Mouse (Mus musculus) hindbrain, embryonic 16.5 days (tissue): ENCODE measurements around the gene Sall4. TPM values are rescaled to one million over a fixed set of nuclear protein-coding genes. Genes with fewer than 3 reads are reported as not detected.
"Not testable (repeated sequence)": the region's sequence is repeated elsewhere in the genome, so short reads cannot be mapped to it uniquely, and the experiment has no call there.

Experiments
- ATAC-seq: fragments of 200-750 bp; cut with Nextera tagmentation; 2 replicates; pipeline ENCODE4 v1.8.0; 2017; ENCODE audit warnings: moderate TSS enrichment, moderate library complexity
- H3K27ac ChIP-seq: fragments of 300-500 bp; sonication (generic); 2 replicates; pipeline ENCODE4 v1.5.1; 2014; ENCODE audit warnings: low read depth, mild to moderate bottlenecking, control low read depth, low read length, moderate library complexity
- H3K27me3 ChIP-seq: fragments of 300-500 bp; sonication (generic); replicated peaks from 2 replicates; pipeline ENCODE4 v1.6.1; 2014; ENCODE audit warnings: low read length; ENCODE audit not compliant: control insufficient read depth, insufficient read depth
- H3K36me3 ChIP-seq: fragments of 300-500 bp; sonication (generic); 2 replicates; pipeline ENCODE4 v1.6.1; 2014; ENCODE audit warnings: mild to moderate bottlenecking, low read length, moderate library complexity, mixed read lengths; ENCODE audit not compliant: control insufficient read depth, insufficient read depth
- H3K4me1 ChIP-seq: fragments of 300-500 bp; sonication (generic); 2 replicates; pipeline ENCODE4 v1.6.1; 2014; ENCODE audit warnings: low read depth, low read length; ENCODE audit not compliant: control insufficient read depth, insufficient read depth
- H3K4me2 ChIP-seq: fragments of 300-500 bp; sonication (generic); 2 replicates; pipeline ENCODE4 v1.6.1; 2014; ENCODE audit warnings: mild to moderate bottlenecking, low read length, control low read depth, moderate library complexity
- H3K4me3 ChIP-seq: fragments of 300-500 bp; sonication (generic); 2 replicates; pipeline ENCODE4 v1.5.1; 2014; ENCODE audit warnings: mild to moderate bottlenecking, low read length, control low read depth, moderate library complexity
- H3K9ac ChIP-seq: fragments of 300-500 bp; sonication (generic); 2 replicates; pipeline ENCODE4 v1.6.1; 2014; ENCODE audit warnings: low read depth, mild to moderate bottlenecking, control low read depth, low read length, moderate library complexity
- H3K9me3 ChIP-seq: fragments of 300-500 bp; sonication (generic); 2 replicates; pipeline ENCODE4 v1.6.1; 2014; ENCODE audit warnings: mild to moderate bottlenecking, low read length, moderate library complexity; ENCODE audit not compliant: control insufficient read depth
- WGBS: fragments of 180-500 bp; shearing (Covaris S2); extraction: QIAGEN DNeasy Blood & Tissue Kit; methylation state at CpG from one replicate; pipeline ENCODE4 v1.1.7; 2014; 5-methylcytosine and 5-hydroxymethylcytosine counted together
- polyA plus RNA-seq: library from polyadenylated mRNA; unstranded; fragments of >200 nt; fragmentation: Nextera tagmentation; extraction: Ambion mirVana; gene quantifications from 2 replicates; pipeline ENCODE4 v1.2.1, GENCODE M21; 2015

Sall4 gene
- polyA plus RNA-seq, 1 experiment from 2014 or later, result 0.51 TPM

DNA sequence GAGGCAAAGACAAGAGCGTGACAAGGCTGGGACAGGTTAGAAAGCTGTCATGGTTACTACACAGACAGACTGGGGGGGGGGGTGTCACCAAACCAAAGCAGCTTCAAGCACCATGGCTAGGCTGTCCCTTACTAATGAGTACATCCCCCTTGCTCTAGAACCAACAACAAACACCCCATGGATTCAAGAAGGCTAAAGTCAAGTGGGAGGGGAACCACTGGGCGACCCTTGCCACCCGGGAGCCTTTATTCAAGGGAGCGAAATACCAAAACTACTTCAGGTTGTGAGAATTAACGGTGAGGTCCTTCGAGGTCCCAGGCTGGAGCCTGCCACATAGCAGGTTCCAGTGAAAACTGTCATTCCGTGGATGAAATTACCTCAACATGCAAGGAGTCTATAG, 4.0 kb downstream of the Sall4 start:
- Histone ChIP-seq H3K9me3 (no peaks in the 10 kb centered on the region), H3K4me2 (0 out of 2 replicates have a peak overlapping the region, but pooled peaks have one; percentile 3), H3K4me1 (peaks cover 18% of the 10 kb centered on the region), H3K9ac (no peak overlapping the region), H3K27me3 (peaks cover 37% of the 10 kb centered on the region), H3K4me3 (no peak overlapping the region), H3K36me3 (no peaks in the 10 kb centered on the region), H3K27ac (no peak overlapping the region)
- 12% methylated on average over 7 of the region's 7 CpGs for WGBS
- ATAC-seq, result no peak

DNA sequence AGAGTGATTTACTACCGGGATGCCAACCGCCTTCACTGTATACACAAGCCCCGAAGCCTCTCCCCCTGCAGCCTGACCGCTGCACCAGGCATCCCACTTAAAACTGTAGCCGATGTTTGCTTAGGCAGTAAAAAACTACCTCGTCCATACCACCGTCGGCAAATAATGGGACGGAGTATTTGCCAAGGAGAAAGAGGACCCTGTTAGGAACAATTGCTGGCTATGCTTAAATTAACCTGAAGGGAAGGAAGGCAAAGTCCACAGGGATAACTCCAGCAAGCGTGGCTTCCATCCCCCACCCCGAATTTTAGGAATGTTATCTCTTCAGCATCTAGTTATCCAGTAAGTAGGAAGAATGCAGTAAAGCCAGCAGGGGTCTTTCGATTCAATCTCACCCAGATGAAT, 5.3 kb downstream of the Sall4 start:
- peak overlapping the region; percentile 10; the same call in 1 of the 2 replicates for H3K9ac ChIP-seq
- H3K27me3 ChIP-seq, result peaks cover 25% of the 10 kb centered on the region
- H3K27ac ChIP-seq, result no peak overlapping the region
- no peaks in the 10 kb centered on the region for H3K9me3 ChIP-seq
- ATAC-seq, result no peak
- peak overlapping the region; percentile 22 for H3K4me2 ChIP-seq
- H3K4me3 ChIP-seq, result peak overlapping the region; percentile 10; the same call in 1 of the 2 replicates
- 3% methylated on average over 12 of the region's 12 CpGs for WGBS
- no peaks in the 10 kb centered on the region for H3K36me3 ChIP-seq
- peaks cover 18% of the 10 kb centered on the region for H3K4me1 ChIP-seq

DNA sequence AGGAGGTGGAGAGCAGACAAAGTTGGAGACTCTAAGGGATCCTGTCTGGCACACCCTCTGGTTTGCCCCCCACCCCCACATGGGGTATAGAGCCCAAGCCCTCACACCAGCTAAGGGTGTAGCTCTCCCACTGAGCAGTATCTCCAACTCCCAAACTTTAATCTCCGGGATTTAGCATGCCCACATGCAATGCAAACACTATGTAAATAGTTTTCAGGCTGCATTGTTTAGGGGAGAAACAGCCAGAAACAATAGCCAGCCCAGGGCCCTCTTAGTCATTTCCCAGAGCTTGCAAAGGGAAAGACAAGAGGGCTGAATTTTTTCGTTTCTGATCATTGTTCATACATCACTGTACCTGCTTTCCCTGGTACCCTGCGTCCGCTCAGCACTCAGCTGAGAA, 5.8 kb downstream of the Sall4 start:
- ATAC-seq, result no peak
- 11% methylated on average over 4 of the region's 4 CpGs for WGBS
- H3K27ac ChIP-seq, result no peak overlapping the region

DNA sequence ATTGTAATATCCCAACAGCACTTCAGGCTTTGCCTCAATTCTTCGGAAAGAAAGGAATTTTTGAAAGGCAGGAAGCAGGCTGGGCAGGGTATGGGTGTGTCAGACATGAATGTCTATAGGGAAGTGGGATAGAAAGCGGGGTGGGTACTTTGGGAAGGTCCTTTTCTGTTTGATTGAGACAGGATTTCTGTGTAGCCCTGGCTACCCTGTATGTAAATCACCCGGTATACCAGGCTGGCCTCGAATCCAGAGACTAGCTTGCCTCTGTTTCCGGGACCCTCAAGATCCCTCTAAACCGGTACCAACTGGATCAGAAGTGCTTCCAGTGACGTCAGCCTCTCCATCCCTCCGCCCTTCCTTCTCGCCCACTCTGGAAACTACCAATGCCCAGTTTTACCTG, 6.6 kb downstream of the Sall4 start:
- no peak for ATAC-seq
- peaks cover 8% of the 10 kb centered on the region for H3K4me1 ChIP-seq
- no peak overlapping the region for H3K4me2 ChIP-seq
- WGBS, result 87% methylated on average over 9 of the region's 9 CpGs
- peaks cover 20% of the 10 kb centered on the region for H3K27me3 ChIP-seq
- H3K27ac ChIP-seq, result no peak overlapping the region
- H3K9ac ChIP-seq, result no peak overlapping the region
- no peak overlapping the region for H3K4me3 ChIP-seq
- no peaks in the 10 kb centered on the region for H3K9me3 ChIP-seq
- H3K36me3 ChIP-seq, result no peaks in the 10 kb centered on the region

More for the DNA sequence above, 5.8 kb downstream of the Sall4 start:
- Histone ChIP-seq H3K9ac (peak overlapping the region; percentile 10; the same call in 1 of the 2 replicates), H3K4me1 (peaks cover 17% of the 10 kb centered on the region), H3K27me3 (peaks cover 25% of the 10 kb centered on the region), H3K9me3 (no peaks in the 10 kb centered on the region), H3K36me3 (no peaks in the 10 kb centered on the region), H3K4me2 (peak overlapping the region; percentile 22), H3K4me3 (no peak overlapping the region)

DNA sequence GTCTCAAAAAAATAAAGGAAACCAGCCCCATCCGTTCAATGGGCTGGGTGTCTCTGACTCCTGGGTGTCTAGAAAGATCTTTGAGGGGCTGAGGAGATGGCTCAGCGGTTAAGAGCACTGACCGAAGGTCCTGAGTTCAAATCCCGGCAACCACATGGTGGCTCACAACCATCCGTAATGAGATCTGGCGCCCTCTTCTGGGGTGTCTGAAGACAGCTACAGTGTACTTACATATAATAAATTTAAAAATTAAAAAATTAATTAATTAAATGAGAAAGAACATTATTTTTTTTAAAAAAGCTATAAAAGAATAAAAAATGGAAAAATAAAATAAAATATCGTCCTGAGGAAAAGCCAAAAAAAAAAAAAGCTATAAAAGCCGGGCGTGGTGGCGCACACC, 23.3 kb downstream of the Sall4 start:
- not testable (repeated sequence) for H3K9me3 ChIP-seq, H3K4me1 ChIP-seq, H3K9ac ChIP-seq, H3K4me2 ChIP-seq, H3K36me3 ChIP-seq, H3K4me3 ChIP-seq, ATAC-seq, H3K27me3 ChIP-seq, H3K27ac ChIP-seq
- 92% methylated on average over 10 of the region's 10 CpGs for WGBS

DNA sequence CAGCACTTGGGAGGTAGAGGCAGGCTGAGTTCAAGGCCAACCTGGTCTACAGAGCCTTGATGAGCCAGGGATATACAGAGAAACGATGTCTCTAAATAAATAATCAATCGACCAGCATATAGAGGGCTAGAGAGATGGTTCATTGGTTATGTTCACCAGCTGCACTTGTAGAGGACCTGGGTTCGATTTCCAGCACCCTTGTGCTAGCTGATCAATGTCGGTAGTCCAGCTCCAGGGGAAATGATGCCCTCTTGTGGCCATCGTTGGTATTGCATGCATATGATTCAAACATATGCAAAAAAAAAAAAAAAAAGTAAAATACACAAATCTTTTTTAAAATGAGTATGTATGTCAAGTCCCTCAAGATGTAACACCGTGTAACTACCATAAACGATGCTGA, 25.1 kb downstream of the Sall4 start:
- peak overlapping the region; percentile 98; the same call in 1 of the 2 replicates for H3K9ac ChIP-seq
- peak; percentile 4; the same call in 1 of the 2 replicates for ATAC-seq

DNA sequence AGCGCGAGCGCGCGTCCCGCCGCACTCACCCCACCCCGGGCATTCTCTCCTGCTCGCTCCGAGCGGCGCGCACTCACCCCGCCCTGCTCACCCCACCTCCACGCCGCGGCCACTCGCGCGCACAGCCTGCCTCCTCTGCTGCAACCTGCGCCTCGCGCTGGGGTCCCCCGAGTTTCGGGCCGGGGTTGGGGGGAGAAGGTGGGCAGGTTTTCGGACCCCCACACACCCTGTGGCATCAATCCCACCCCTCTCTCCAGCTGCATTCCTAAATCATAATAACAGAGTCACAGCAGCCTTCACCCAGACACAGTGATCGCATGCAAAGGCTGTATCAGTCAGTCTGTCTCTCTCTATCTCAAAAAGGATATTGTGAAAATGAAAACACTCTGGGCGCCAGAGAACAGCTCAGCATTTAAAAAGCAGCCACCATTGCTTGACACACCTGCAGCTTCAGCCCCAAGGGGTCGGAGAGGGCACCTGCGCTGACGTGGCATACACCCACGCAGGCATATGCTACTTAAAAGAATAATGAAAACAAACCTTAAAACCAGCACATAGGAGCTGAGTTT, 25.6 kb downstream of the Sall4 start, which contains the start of gene Atp9a:
Gene Atp9a (minus strand): TSS at position 351 of the 569 bp plus-strand sequence.
- no peaks in the 10 kb centered on the region; the same call in 1 of the 2 replicates for H3K9me3 ChIP-seq
- H3K4me2 ChIP-seq, result peak within 1 kb of the TSS; percentile 69
- H3K27me3 ChIP-seq, result no peaks in the 10 kb centered on the region
- H3K4me1 ChIP-seq, result no peaks in the 10 kb centered on the region
- peak within 1 kb of the TSS; percentile 98 for H3K27ac ChIP-seq
- 8% methylated on average over 17 of the region's 33 CpGs for WGBS
- H3K4me3 ChIP-seq, result peak within 1 kb of the TSS; percentile 90
- peak within 1 kb of the TSS; percentile 98 for H3K9ac ChIP-seq
- no peaks in the 10 kb centered on the region for H3K36me3 ChIP-seq
- peak; percentile 86 for ATAC-seq

More for the DNA sequence above, 25.1 kb downstream of the Sall4 start:
- Histone ChIP-seq H3K4me1 (no peaks in the 10 kb centered on the region), H3K4me3 (peak overlapping the region; percentile 90), H3K36me3 (no peaks in the 10 kb centered on the region), H3K4me2 (peak overlapping the region; percentile 69), H3K27ac (peak overlapping the region; percentile 98), H3K9me3 (no peaks in the 10 kb centered on the region; the same call in 1 of the 2 replicates), H3K27me3 (no peaks in the 10 kb centered on the region)
- WGBS, result 23% methylated on average over 7 of the region's 7 CpGs

DNA sequence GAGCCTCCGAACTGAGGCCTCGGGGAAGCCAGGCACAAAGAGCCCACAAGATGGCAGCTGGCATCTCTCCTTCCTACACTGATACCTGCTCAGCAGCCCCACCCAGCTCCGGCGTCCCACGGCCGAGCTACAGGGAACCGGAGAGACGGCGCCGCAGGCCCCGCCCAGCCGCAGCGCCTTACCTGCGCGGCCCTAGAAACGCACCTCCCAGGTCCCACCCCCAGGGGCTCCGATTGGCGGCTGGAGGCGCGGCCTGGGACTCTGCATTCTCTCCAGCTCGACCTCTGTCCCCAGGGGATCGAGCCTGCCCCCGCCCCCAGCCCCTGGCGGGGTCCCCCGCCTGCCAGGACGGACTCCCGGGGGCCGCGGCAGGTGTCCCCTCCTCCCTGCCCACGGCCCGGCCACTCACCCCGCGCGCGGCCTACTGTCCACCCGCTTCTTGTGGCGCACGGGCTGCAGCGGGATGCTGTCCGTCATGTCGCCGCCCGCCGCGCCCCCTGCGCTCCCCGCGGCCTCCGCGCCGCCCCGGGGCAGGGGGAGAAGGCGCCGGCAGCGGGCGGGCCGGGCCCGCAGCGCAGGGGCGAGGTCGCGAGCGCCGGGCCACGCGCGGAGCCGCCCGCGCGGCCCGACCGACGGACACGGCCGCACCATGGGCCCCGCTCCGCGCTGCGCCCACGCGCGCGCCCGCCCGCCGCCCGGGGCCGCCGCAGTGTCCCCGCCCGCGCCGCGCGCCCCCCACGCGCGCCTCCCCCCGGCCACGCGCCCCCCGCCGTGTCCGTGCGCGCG, 26.3 kb downstream of the Sall4 start:
- H3K9ac ChIP-seq, result peak overlapping the region; percentile 98
- ATAC-seq, result peak; percentile 87
- H3K4me2 ChIP-seq, result peak overlapping the region; percentile 69
- H3K36me3 ChIP-seq, result no peaks in the 10 kb centered on the region
- H3K4me3 ChIP-seq, result peak overlapping the region; percentile 90
- peak overlapping the region; percentile 98 for H3K27ac ChIP-seq
- 0% methylated on average over 44 of the region's 108 CpGs for WGBS
- H3K27me3 ChIP-seq, result no peaks in the 10 kb centered on the region
- H3K4me1 ChIP-seq, result no peaks in the 10 kb centered on the region
- no peaks in the 10 kb centered on the region; the same call in 1 of the 2 replicates for H3K9me3 ChIP-seq

DNA sequence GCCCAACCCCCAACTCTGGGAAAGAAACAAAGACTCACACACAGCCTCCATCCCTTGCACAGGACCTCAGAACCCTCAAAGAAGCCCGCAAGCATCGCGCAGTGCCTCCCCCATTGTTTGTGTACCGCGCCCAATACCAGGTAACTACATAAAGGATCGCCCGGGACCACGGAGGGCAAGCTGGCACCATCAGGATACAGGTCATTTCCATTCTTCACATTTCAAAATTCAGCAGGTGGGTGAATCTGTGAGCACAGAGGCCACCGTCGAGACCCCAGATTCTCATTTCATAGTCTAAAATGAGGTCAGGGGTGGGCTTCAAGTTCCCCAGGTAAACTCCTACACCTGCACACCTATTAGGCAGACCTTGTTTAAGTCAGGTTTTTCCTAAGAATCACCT, 27.2 kb downstream of the Sall4 start:
- H3K27ac ChIP-seq, result peak overlapping the region; percentile 98
- H3K4me2 ChIP-seq, result peak overlapping the region; percentile 69
- peak overlapping the region; percentile 90 for H3K4me3 ChIP-seq
- no peaks in the 10 kb centered on the region for H3K27me3 ChIP-seq
- no peak for ATAC-seq
- no peaks in the 10 kb centered on the region for H3K4me1 ChIP-seq
- H3K9ac ChIP-seq, result peak overlapping the region; percentile 98; the same call in 1 of the 2 replicates
- 87% methylated on average over 10 of the region's 10 CpGs for WGBS
- H3K9me3 ChIP-seq, result no peaks in the 10 kb centered on the region; the same call in 1 of the 2 replicates
- no peaks in the 10 kb centered on the region for H3K36me3 ChIP-seq
